Mouse (Mus musculus) right cerebral cortex, postnatal 14 days (tissue): ENCODE measurements around the gene BC025920.

Experiments used
- DNase-seq: peaks from one replicate; pipeline ENCODE4 v3.0.0; 2022

The BC025920 gene

GRCm38 (mm10) chr10:81605974-81606751, at the start of gene BC025920:
Gene BC025920 (plus strand): TSS chr10:81606270.
- DNase-seq = peak; percentile 89

- no peak for DNase-seq
These were observed 49.8 kb upstream of the BC025920 start for GRCm38 (mm10) chr10:81556282-81556681.

- DNase-seq = no peak
These were observed 48.6 kb upstream of the BC025920 start for GRCm38 (mm10) chr10:81557491-81557890.

GRCm38 (mm10) chr10:81559163-81559626, 46.9 kb upstream of the BC025920 start, which contains the start of gene Aes:
Gene Aes (plus strand): TSS chr10:81559488.
- peak; percentile 76 for DNase-seq

- peak; percentile 80 for DNase-seq
These were observed 46.2 kb upstream of the BC025920 start for GRCm38 (mm10) chr10:81559627-81560539.

- no peak for DNase-seq
These were observed 45.2 kb upstream of the BC025920 start for GRCm38 (mm10) chr10:81560719-81561459.

- DNase-seq = no peak
These were observed 43.7 kb upstream of the BC025920 start for GRCm38 (mm10) chr10:81562411-81562810.

- no peak for DNase-seq
These were observed 42.6 kb upstream of the BC025920 start for GRCm38 (mm10) chr10:81563481-81563880.

- no peak for DNase-seq
These were observed 41.9 kb upstream of the BC025920 start for GRCm38 (mm10) chr10:81564216-81564615.

GRCm38 (mm10) chr10:81564734-81565133, 41.3 kb upstream of the BC025920 start:
- DNase-seq = peak; percentile 71

- no peak for DNase-seq
These were observed 40.5 kb upstream of the BC025920 start for GRCm38 (mm10) chr10:81565257-81566228.

- DNase-seq = no peak
These were observed 37.5 kb upstream of the BC025920 start for GRCm38 (mm10) chr10:81568381-81569191.

GRCm38 (mm10) chr10:81569507-81570237, 36.4 kb upstream of the BC025920 start:
- DNase-seq = no peak

- DNase-seq = no peak
These were observed 35.8 kb upstream of the BC025920 start for GRCm38 (mm10) chr10:81570238-81570800.

GRCm38 (mm10) chr10:81570831-81571500, 35.1 kb upstream of the BC025920 start:
- DNase-seq = peak; percentile 97

GRCm38 (mm10) chr10:81571501-81571876, 34.6 kb upstream of the BC025920 start:
- DNase-seq = peak; percentile 98

GRCm38 (mm10) chr10:81572133-81572671, 33.9 kb upstream of the BC025920 start:
- no peak for DNase-seq

GRCm38 (mm10) chr10:81572975-81573374, 33.1 kb upstream of the BC025920 start:
- no peak for DNase-seq
